Mouse (Mus musculus) ES-E14 (cell line): Measurements from ENCODE around the gene Hist1h2bh. TPM values are rescaled to one million over a fixed set of nuclear protein-coding genes. Genes with fewer than 3 reads are reported as not detected.
A peak's percentile ranks its signal among the peaks of the same experiment; 100 is the strongest.
"Not testable (repeated sequence)": the region's sequence is repeated elsewhere in the genome, so short reads cannot be mapped to it uniquely, and the experiment has no call there.

Experiments used
- DNase-seq: peaks from one replicate; pipeline ENCODE4 v3.0.0-alpha.2; 2013; ENCODE audit warnings: low read depth, low spot score
- H3K27ac ChIP-seq: 2 replicates; pipeline ENCODE4 v1.5.1; 2012; ENCODE audit warnings: low read depth, mild to moderate bottlenecking, low read length, moderate library complexity, mixed read lengths; ENCODE audit not compliant: poor library complexity, insufficient read depth, severe bottlenecking
- H3K36me3 ChIP-seq: 2 replicates; pipeline ENCODE4 v1.6.1; 2012; ENCODE audit warnings: mild to moderate bottlenecking, low read length, moderate library complexity, mixed read lengths; ENCODE audit not compliant: control insufficient read depth, poor library complexity, insufficient read depth, severe bottlenecking
- H3K4me1 ChIP-seq, 2 experiments: fragments of 150-350 bp in 1 of 2; sonication (generic) in 1 of 2; 2 replicates each; pipeline ENCODE4 v1.6.1; 2012; ENCODE audit warnings: low read length in 2 of 2, mild to moderate bottlenecking in 1 of 2, mixed read lengths in 1 of 2; ENCODE audit not compliant: control insufficient read depth in 2 of 2, insufficient read depth in 2 of 2, poor library complexity in 1 of 2
- H3K4me3 ChIP-seq, 2 experiments: fragments of 150-350 bp in 1 of 2; sonication (generic) in 1 of 2; 2 replicates each; pipeline ENCODE4 v1.5.1; 2012; ENCODE audit warnings: low read length in 2 of 2, low read depth in 1 of 2, mild to moderate bottlenecking in 1 of 2, mixed read lengths in 1 of 2; ENCODE audit not compliant: insufficient read depth in 1 of 2, poor library complexity in 1 of 2, severe bottlenecking in 1 of 2
- H3K9ac ChIP-seq: 2 replicates; pipeline ENCODE4 v1.6.1; 2012; ENCODE audit warnings: low read depth, mild to moderate bottlenecking, low read length, mixed read lengths; ENCODE audit not compliant: poor library complexity, insufficient read depth, severe bottlenecking
- H3K9me3 ChIP-seq: fragments of 150-350 bp; sonication (generic); 2 replicates; pipeline ENCODE4 v1.6.1; 2012; ENCODE audit warnings: low read depth, mild to moderate bottlenecking, low read length; ENCODE audit not compliant: control insufficient read depth, insufficient read depth
- CHD2 ChIP-seq: IDR thresholded peaks from 2 replicates; pipeline ENCODE4 v1.6.1; 2014; ENCODE audit warnings: mild to moderate bottlenecking, low read depth, low read length, inconsistent platforms
- HCFC1 ChIP-seq: IDR thresholded peaks from 2 replicates; pipeline ENCODE4 v1.6.1; 2012; ENCODE audit warnings: low read length, inconsistent platforms, borderline replicate concordance; ENCODE audit not compliant: insufficient read depth
- MAFK ChIP-seq: IDR thresholded peaks from 2 replicates; pipeline ENCODE4 v1.6.1; 2014; ENCODE audit warnings: mild to moderate bottlenecking, low read depth, low read length, inconsistent platforms; ENCODE audit not compliant: insufficient read depth
- ZC3H11A ChIP-seq: IDR thresholded peaks from 2 replicates; pipeline ENCODE4 v1.6.1; 2012; ENCODE audit warnings: low read depth, mild to moderate bottlenecking, inconsistent platforms, low read length, borderline replicate concordance
- ZNF384 ChIP-seq: IDR thresholded peaks from 2 replicates; pipeline ENCODE4 v1.6.1; 2012; ENCODE audit warnings: low read depth, low read length, inconsistent platforms
- in situ Hi-C, 2 experiments: fragments of 600-800 bp; cut with MboI; formaldehyde crosslinking; loops; one replicate each; pipeline ENCODE4 v1.15.1; 2025; ENCODE audit warnings: low sequenced_read_pairs in 2 of 2, inconsistent platforms in 1 of 2; ENCODE audit not compliant: unreplicated experiment in 2 of 2
- total RNA-seq: library from RNA; depleted of rRNA; stranded (reverse); fragments of 300-350 nt; gene quantifications from 2 replicates; pipeline ENCODE4 v1.2.3, GENCODE M21; 2012

Gene Hist1h2bh
- total RNA-seq, 1 experiment: 146 TPM

- no peaks in the 10 kb centered on the region for H3K4me1 ChIP-seq
- H3K36me3 ChIP-seq: no peaks in the 10 kb centered on the region
- peak within 1 kb of the TSS; percentile 67 for H3K9ac ChIP-seq
- peak within 1 kb of the TSS; percentile 92 for H3K27ac ChIP-seq
- peak; percentile 79 for DNase-seq
- in situ Hi-C loops: loop anchor here (25.0 kb wide), 2 partner anchors 1534 to 1834 kb away; partner anchors contain the start of genes Hist1h4j (in 2 of the 2), Hist1h2ag (in 1 of the 2), Hist1h2ah (in 1 of the 2) and Hist1h2bj (in 1 of the 2)
- H3K4me3 ChIP-seq: peak within 1 kb of the TSS; percentile 27 to 66
- no peaks in the 10 kb centered on the region for H3K9me3 ChIP-seq
- TF ChIP-seq CHD2 (peak; percentile 80; the same call in 1 of the 2 replicates), ZNF384 (no peak)
These were observed 27.9 kb upstream of the Hist1h2bh start, which contains the start of the genes Hist1h2ae and Hist1h2bg for GRCm38 (mm10) chr13:23571022-23571503. Gene Hist1h2ae (minus strand): TSS chr13:23571220. Gene Hist1h2bg (plus strand): TSS chr13:23571396.

- Histone ChIP-seq H3K4me3 (peak overlapping the region; percentile 20 to 63), H3K27ac (peak overlapping the region; percentile 92), H3K9ac (peak overlapping the region; percentile 67)
- H3K4me1 ChIP-seq, DNase-seq, H3K9me3 ChIP-seq, H3K36me3 ChIP-seq: not testable (repeated sequence)
- 0 out of 2 replicates have a peak, but pooled peaks have one; percentile 41 for TF ChIP-seq HCFC1
- in situ Hi-C loops: loop anchor here (25.0 kb wide), 2 partner anchors 1533 to 1833 kb away; partner anchors contain the start of genes Hist1h4j (in 2 of the 2), Hist1h2ag (in 1 of the 2), Hist1h2ah (in 1 of the 2) and Hist1h2bj (in 1 of the 2)
These were observed 27.2 kb upstream of the Hist1h2bh start for GRCm38 (mm10) chr13:23570261-23571021.

- no peak for DNase-seq
- Histone ChIP-seq H3K4me3 (no peak overlapping the region), H3K9ac (no peak overlapping the region), H3K36me3 (no peaks in the 10 kb centered on the region), H3K4me1 (peaks cover 0 to 5% of the 10 kb centered on the region in 2 experiments; a peak in 1 of 4 replicates), H3K9me3 (no peaks in the 10 kb centered on the region), H3K27ac (no peak overlapping the region)
- TF ChIP-seq MAFK (no peak), ZC3H11A (no peak), ZNF384 (no peak), CHD2 (no peak), HCFC1 (no peak)
- in situ Hi-C loops: loop anchor here (25.0 kb wide), 2 partner anchors 1527 to 1827 kb away; partner anchors contain the start of genes Hist1h4j (in 2 of the 2), Hist1h2ag (in 1 of the 2), Hist1h2ah (in 1 of the 2) and Hist1h2bj (in 1 of the 2)
These were observed 21.3 kb upstream of the Hist1h2bh start for GRCm38 (mm10) chr13:23564482-23564881.

GRCm38 (mm10) chr13:23562699-23563462 lies 19.7 kb upstream of the Hist1h2bh start:
- DNase-seq: no peak
- peaks cover 0 to 5% of the 10 kb centered on the region in 2 experiments; a peak in 1 of 4 replicates for H3K4me1 ChIP-seq
- peak overlapping the region; percentile 82 for H3K9ac ChIP-seq
- no peaks in the 10 kb centered on the region for H3K9me3 ChIP-seq
- TF ChIP-seq MAFK (peak; percentile 90), CHD2 (no peak)
- in situ Hi-C loops: loop anchor here (25.0 kb wide), 2 partner anchors 1526 to 1826 kb away; partner anchors contain the start of genes Hist1h4j (in 2 of the 2), Hist1h2ag (in 1 of the 2), Hist1h2ah (in 1 of the 2) and Hist1h2bj (in 1 of the 2)
- H3K36me3 ChIP-seq: no peaks in the 10 kb centered on the region
- H3K27ac ChIP-seq: peak overlapping the region; percentile 93
- H3K4me3 ChIP-seq: peak overlapping the region; percentile 61 to 68
